Mouse (Mus musculus) limb, embryonic 10.5 days (tissue): Measurements from ENCODE around the gene Map2k5. TPM values are rescaled to one million over a fixed set of nuclear protein-coding genes. Genes with fewer than 3 reads are reported as not detected.
A peak's percentile ranks its signal among the peaks of the same experiment; 100 is the strongest.

Experiments used
- DNase-seq: peaks from one replicate; pipeline ENCODE4 v3.0.0-alpha.2; 2017; ENCODE audit warnings: low spot score
- H3K27ac ChIP-seq: fragments of 300-500 bp; sonication (generic); 2 replicates; pipeline ENCODE4 v1.5.1; 2016; ENCODE audit warnings: mild to moderate bottlenecking
- H3K27me3 ChIP-seq: fragments of 300-500 bp; sonication (generic); 2 replicates; pipeline ENCODE4 v1.6.1; 2016; ENCODE audit warnings: low read depth, mild to moderate bottlenecking; ENCODE audit not compliant: poor library complexity, severe bottlenecking
- H3K36me3 ChIP-seq: fragments of 300-500 bp; sonication (generic); 2 replicates; pipeline ENCODE4 v1.6.1; 2016; ENCODE audit warnings: mild to moderate bottlenecking, moderate library complexity
- H3K4me1 ChIP-seq: fragments of 300-500 bp; sonication (generic); 2 replicates; pipeline ENCODE4 v1.6.1; 2016
- H3K4me3 ChIP-seq: fragments of 300-500 bp; sonication (generic); 2 replicates; pipeline ENCODE4 v1.5.1; 2016; ENCODE audit warnings: mild to moderate bottlenecking, moderate library complexity
- H3K9me3 ChIP-seq: fragments of 300-500 bp; sonication (generic); replicated peaks from 2 replicates; pipeline ENCODE4 v1.6.1; 2016; ENCODE audit warnings: mild to moderate bottlenecking
- WGBS: fragments of 180-500 bp; shearing (Covaris S2); methylation state at CpG from one replicate; pipeline ENCODE4 v1.1.7; 2016; 5-methylcytosine and 5-hydroxymethylcytosine counted together
- polyA plus RNA-seq: library from polyadenylated mRNA; unstranded; fragments of >200 nt; fragmentation: Nextera tagmentation; extraction: Ambion mirVana; gene quantifications from 2 replicates; pipeline ENCODE4 v1.2.1, GENCODE M21; 2016

Gene Map2k5
- polyA plus RNA-seq, 1 experiment from 2014 or later, result 37.4 TPM

DNA sequence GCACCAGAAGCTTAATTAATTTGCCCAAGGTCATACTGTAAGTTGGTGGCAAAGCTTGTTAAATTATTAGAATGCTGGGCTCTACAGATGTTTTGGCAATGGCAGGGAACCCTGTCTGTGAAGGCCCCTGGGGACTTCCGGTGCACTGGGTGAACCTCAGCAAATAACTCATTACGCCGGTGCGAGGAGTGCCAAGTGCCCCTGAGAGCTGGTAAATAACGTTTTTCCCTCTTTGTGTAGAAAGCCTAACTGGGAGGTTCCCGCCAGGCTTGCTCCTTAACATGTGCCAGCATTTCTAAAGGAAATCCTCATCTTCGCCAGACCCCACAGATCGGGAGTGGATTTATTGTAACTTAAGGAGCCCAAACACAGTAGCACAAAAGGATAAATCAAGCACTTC is 136.5 kb downstream of the Map2k5 start:
- Histone ChIP-seq H3K4me1 (peaks cover 43% of the 10 kb centered on the region), H3K27ac (peak overlapping the region; percentile 61; the same call in 1 of the 2 replicates), H3K27me3 (no peaks in the 10 kb centered on the region), H3K9me3 (no peaks in the 10 kb centered on the region), H3K36me3 (peaks cover 20% of the 10 kb centered on the region), H3K4me3 (no peak overlapping the region)
- DNase-seq, result peak; percentile 57
- WGBS, result 24% methylated on average over 8 of the region's 8 CpGs

DNA sequence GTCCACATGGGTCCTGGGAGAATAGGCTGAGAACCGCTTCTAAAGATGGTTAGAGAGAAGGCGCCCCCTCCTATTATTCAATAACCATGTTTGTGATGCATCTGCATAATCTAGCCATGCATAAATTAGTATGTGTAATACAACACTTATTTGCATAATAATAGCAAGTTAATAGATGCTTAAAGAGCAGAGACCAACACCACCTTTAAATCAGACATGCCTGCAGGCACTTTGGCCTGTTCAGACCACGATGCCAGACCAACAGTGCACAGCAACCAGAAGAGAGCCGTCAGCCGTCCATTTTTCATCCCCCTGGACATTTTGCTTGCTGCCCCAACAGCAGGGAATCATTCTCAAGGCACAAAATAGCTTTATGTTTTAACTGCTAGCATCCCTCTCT is 143.3 kb downstream of the Map2k5 start:
- no peak for DNase-seq
- H3K4me3 ChIP-seq, result no peak overlapping the region
- H3K27ac ChIP-seq, result no peak overlapping the region
- peaks cover 25% of the 10 kb centered on the region for H3K4me1 ChIP-seq
- H3K27me3 ChIP-seq, result no peaks in the 10 kb centered on the region
- 77% methylated on average over 5 of the region's 5 CpGs for WGBS
- peaks cover 10% of the 10 kb centered on the region; the same call in 1 of the 2 replicates for H3K36me3 ChIP-seq
- no peaks in the 10 kb centered on the region for H3K9me3 ChIP-seq

DNA sequence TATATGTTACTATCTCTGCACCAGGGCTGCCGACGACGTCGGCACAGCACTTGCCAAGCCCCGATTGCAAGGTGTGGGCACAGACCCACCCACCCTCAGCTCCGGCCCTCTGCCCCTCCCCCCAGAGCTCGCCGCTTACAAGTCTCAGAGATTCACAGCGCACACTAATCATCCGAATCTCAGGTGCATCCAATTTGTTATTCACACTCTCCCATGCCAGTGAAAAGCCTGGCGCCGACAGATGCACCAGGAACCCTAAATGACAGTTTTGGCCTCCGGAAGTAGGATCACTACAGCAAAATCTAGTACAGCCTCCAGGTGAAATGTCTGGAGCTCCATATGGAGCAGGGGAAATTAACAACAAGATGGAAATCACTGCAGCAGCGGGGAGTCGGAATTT is 147.4 kb downstream of the Map2k5 start:
- Histone ChIP-seq H3K36me3 (peaks cover 10% of the 10 kb centered on the region; the same call in 1 of the 2 replicates), H3K27ac (no peak overlapping the region), H3K4me3 (no peak overlapping the region), H3K27me3 (no peaks in the 10 kb centered on the region), H3K9me3 (no peaks in the 10 kb centered on the region), H3K4me1 (peaks cover 16% of the 10 kb centered on the region)
- 56% methylated on average over 15 of the region's 15 CpGs for WGBS
- no peak for DNase-seq

DNA sequence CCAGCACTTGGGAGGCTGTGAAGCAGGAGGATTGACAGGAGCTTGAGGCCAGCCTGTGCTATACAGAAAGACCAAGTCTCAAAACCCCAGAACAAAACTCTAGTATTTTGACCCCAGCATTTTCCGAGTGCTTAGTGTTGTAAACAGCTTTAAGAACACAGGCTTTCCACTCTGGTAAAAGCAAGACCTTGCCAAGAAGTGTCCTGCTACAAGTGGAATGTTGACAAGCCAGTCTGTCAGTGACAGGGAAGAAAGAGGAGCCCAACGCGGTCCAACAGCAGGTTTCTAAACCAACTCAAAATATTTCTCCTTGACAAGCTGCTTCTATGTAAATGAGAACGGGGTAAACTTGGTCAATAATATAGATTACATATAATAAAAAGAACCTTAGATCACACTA is 148.6 kb downstream of the Map2k5 start:
- H3K36me3 ChIP-seq, result peaks cover 10% of the 10 kb centered on the region; the same call in 1 of the 2 replicates
- no peaks in the 10 kb centered on the region for H3K9me3 ChIP-seq
- no peak for DNase-seq
- H3K27ac ChIP-seq, result no peak overlapping the region
- 78% methylated on average over 4 of the region's 4 CpGs for WGBS
- no peak overlapping the region for H3K4me3 ChIP-seq
- H3K27me3 ChIP-seq, result no peaks in the 10 kb centered on the region
- peaks cover 16% of the 10 kb centered on the region for H3K4me1 ChIP-seq

DNA sequence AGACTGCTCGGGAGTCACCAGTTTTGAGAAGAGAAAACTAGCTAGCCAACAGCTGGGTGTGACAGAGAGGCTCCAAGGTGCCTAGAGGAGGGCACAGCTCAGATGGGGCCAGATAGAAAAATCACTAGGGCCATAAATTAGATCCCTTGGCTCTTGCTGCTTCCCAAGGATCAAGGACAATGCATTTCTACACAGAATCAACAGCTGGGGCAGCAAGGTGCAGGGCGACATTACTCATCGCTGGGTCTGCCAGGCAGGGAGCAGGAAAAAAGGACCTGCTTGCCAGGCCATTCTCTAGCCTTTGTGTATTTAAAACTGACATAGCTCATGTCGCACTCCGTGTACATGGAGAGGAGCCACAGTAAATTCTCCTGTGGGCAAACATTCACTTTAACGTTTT is 155.5 kb downstream of the Map2k5 start:
- H3K9me3 ChIP-seq, result no peaks in the 10 kb centered on the region
- no peak overlapping the region for H3K4me3 ChIP-seq
- DNase-seq, result no peak
- H3K36me3 ChIP-seq, result 0 out of 2 replicates have a peak, but pooled peaks cover 6% of the 10 kb centered on the region
- no peak overlapping the region for H3K27ac ChIP-seq
- H3K27me3 ChIP-seq, result no peaks in the 10 kb centered on the region
- 80% methylated on average over 6 of the region's 6 CpGs for WGBS
- peaks cover 18% of the 10 kb centered on the region for H3K4me1 ChIP-seq

DNA sequence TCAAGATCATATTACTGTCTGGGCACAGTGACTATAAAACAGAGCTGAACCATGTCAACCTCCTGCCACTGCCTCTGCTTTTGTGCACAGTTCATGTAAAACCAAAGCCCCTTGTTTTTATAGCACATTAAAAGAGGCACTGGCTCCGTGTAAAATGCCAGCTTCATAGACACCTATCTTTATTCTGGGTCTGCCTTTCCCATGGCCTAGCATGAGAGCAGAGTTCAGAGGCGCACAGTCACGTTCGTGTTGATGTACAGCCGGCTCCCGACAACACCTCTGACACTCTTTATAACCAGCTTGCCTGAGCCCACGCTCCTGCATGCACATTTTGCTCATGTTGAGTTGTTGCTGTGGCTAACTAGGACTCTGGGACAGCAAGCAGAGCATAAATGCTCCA is 157.9 kb downstream of the Map2k5 start:
- H3K4me1 ChIP-seq, result peaks cover 16% of the 10 kb centered on the region
- no peaks in the 10 kb centered on the region for H3K27me3 ChIP-seq
- 68% methylated on average over 7 of the region's 7 CpGs for WGBS
- 0 out of 2 replicates have a peak, but pooled peaks cover 6% of the 10 kb centered on the region for H3K36me3 ChIP-seq
- DNase-seq, result no peak
- H3K27ac ChIP-seq, result no peak overlapping the region
- H3K4me3 ChIP-seq, result no peak overlapping the region
- H3K9me3 ChIP-seq, result no peaks in the 10 kb centered on the region

DNA sequence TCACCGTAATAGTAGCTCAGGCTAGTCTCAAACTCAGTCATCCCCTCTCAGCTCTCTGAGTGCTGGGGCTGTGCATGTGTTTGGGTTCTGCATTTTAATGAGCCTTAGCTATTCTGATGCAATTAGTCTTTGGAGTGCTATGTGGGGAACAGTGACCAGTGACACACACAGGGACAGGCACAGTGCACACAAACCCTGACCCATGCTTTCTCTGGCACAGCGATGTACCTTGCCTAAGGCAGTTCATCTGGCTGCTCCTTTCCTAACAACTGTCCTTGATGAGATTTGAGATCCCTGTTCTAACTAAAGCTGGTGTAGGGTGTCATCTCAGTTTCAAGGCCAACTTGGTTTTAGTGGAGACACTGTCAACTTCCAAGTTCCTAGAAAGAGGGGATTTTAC is 162.7 kb downstream of the Map2k5 start:
- 91% methylated on average over 2 of the region's 2 CpGs for WGBS

DNA sequence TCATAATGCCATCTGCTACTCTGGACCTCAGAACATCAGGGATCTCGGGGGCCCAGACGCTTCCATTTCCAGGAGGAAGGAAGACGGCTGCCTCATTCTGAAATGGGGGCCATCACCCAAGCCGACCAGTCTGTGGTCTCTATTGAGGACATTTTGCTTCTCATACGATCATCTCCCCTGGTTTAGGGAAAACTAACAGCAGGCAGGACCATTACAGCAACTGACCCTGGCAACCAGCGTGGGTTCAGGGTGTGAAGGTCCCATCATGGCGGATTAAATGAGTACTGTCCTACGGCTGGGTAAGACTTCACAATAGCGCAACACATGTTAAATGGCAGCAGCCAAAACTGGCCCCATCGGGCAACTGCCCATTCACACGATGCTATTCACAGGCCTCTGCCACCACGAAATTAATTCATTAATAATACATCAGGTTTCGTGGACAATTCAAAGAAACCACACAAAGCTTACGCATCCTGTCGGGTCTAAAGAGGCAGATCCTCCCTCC is 170.9 kb downstream of the Map2k5 start:
- Histone ChIP-seq H3K4me3 (no peak overlapping the region), H3K4me1 (no peaks in the 10 kb centered on the region; the same call in 1 of the 2 replicates), H3K9me3 (no peaks in the 10 kb centered on the region), H3K36me3 (peaks cover 37% of the 10 kb centered on the region), H3K27ac (no peak overlapping the region), H3K27me3 (no peaks in the 10 kb centered on the region)
- no peak for DNase-seq
- 93% methylated on average over 15 of the region's 15 CpGs for WGBS

More for the DNA sequence above, 162.7 kb downstream of the Map2k5 start:
- no peak for DNase-seq
- H3K36me3 ChIP-seq, result peaks cover 2% of the 10 kb centered on the region; the same call in 1 of the 2 replicates
- H3K4me3 ChIP-seq, result no peak overlapping the region
- peaks cover 16% of the 10 kb centered on the region for H3K4me1 ChIP-seq
- no peaks in the 10 kb centered on the region for H3K27me3 ChIP-seq
- no peaks in the 10 kb centered on the region for H3K9me3 ChIP-seq
- H3K27ac ChIP-seq, result no peak overlapping the region

DNA sequence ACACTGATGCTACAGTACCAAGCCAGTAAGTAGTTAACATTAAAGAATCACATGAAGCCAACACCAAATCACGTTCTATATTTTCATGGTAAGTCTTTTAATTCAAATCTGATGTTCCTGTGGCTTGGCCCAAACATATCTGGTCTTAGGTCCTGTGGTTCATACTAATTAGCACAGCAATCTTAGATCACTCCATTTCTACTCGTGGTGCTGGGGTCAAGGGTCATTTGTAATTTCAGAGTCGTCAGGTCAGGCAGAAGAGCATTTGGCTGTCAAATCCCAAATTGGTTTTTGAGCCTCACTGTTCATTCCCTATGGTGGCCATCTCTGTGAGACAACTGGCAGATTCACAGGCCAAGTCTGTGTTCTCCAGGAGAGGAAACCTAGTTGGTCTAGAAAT is 174.2 kb downstream of the Map2k5 start:
- no peak overlapping the region for H3K4me3 ChIP-seq
- no peak overlapping the region for H3K27ac ChIP-seq
- no peaks in the 10 kb centered on the region for H3K9me3 ChIP-seq
- H3K36me3 ChIP-seq, result peaks cover 43% of the 10 kb centered on the region
- no peak for DNase-seq
- peaks cover 6% of the 10 kb centered on the region; the same call in 1 of the 2 replicates for H3K4me1 ChIP-seq
- no peaks in the 10 kb centered on the region for H3K27me3 ChIP-seq
- 68% methylated on average over 3 of the region's 3 CpGs for WGBS

DNA sequence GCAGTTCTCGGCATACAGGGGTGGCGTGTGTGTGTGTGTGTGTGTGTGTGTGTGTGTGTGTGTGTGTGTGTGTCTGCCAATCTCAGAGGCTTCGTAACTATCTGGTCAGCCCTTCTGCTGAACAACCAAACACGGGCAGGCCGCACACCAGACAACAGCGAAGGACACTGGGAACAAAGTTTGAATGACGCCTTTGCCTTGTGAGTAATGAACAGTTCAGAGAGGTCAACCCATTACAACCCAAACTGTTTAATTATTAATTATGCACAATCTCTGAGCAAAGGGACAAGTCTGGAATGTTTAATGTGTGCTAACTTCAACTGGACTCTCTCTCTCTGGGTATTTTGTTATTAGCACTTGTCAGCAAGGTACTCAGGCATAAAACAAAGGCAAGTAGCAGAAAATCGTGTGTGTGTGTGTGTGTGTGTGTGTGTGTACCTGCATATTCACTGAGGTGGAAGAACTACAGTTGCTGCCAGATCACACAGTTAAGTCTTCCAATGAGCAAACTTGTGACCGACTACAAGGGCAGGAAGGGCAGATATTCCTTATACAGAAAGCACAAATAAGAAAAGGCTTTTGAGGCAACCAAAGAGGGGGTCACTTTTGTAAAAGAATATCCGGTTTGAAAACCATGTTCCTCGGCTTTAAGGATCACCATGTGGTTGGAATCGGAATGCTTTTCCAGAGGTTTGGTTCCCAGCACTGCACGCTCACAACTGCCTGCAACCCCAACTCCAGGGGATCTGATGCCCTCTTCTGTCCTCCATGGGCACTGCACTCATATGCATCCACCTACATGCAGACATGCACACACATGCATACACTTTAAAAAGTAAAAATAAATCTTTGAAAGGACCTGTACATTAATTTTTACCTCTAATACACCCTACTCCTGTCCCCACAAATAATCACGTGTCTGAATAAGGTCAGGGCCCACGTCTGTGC is 176.1 kb downstream of the Map2k5 start:
- Histone ChIP-seq H3K36me3 (peaks cover 43% of the 10 kb centered on the region), H3K9me3 (no peaks in the 10 kb centered on the region), H3K27me3 (no peaks in the 10 kb centered on the region), H3K4me3 (no peak overlapping the region), H3K27ac (no peak overlapping the region), H3K4me1 (peaks cover 24% of the 10 kb centered on the region)
- 95% methylated on average over 15 of the region's 15 CpGs for WGBS
- no peak for DNase-seq

DNA sequence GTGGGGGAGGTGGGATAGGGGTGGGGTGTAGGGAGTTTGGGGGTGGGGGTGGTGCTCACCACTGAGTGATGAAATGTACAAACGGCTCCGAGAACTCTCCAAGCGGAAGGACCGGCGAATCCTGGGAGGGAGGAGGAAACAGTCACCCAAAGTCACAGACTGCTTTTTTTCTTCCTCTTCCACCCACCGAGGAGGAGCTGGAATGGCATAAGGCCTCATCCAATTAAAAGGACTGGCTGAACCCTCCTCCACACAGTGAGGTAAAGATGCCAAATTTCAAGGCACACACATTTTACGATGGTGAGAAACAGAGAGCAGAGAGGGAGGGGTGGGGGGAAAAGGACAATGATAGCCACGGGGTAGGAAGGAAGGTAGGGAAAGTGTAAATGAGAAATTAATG is 180.4 kb downstream of the Map2k5 start:
- WGBS, result 1% methylated on average over 8 of the region's 8 CpGs
- no peaks in the 10 kb centered on the region for H3K9me3 ChIP-seq
- peaks cover 62% of the 10 kb centered on the region for H3K4me1 ChIP-seq
- DNase-seq, result no peak
- no peaks in the 10 kb centered on the region for H3K27me3 ChIP-seq
- peaks cover 12% of the 10 kb centered on the region for H3K36me3 ChIP-seq
- peak overlapping the region; percentile 76 for H3K27ac ChIP-seq
- peak overlapping the region; percentile 11 for H3K4me3 ChIP-seq

DNA sequence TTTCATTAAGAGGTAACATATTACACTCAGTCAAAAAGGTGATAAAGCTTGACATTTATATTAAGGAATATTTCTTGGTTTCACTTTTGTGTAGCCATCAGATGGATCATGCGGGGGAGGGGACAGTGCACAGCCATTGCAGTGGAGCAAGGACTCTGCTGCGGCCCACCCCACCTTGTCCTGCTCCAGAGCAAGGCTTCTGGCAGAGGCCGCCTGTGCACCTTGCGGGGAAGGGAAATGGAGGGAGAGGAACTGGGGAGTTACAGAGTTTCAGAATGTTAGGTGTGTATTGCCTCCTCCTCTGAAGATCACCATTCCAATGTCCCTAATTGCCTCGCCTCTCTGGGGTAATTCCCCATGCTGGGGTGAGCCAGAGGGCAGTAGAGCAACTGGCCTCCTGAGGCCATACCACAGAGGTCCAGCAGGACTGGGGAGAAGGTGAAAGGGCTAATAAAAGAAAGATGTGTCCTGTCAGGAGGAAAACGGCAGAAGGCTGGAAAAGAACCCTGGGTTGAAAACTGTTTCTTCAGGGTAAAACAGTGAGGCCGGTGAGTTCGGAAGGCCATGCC is 181.5 kb downstream of the Map2k5 start:
- no peak for DNase-seq
- Histone ChIP-seq H3K36me3 (peaks cover 4% of the 10 kb centered on the region), H3K4me3 (no peak overlapping the region), H3K9me3 (no peaks in the 10 kb centered on the region), H3K4me1 (peaks cover 62% of the 10 kb centered on the region), H3K27me3 (no peaks in the 10 kb centered on the region), H3K27ac (peak overlapping the region; percentile 76)
- 15% methylated on average over 8 of the region's 8 CpGs for WGBS

DNA sequence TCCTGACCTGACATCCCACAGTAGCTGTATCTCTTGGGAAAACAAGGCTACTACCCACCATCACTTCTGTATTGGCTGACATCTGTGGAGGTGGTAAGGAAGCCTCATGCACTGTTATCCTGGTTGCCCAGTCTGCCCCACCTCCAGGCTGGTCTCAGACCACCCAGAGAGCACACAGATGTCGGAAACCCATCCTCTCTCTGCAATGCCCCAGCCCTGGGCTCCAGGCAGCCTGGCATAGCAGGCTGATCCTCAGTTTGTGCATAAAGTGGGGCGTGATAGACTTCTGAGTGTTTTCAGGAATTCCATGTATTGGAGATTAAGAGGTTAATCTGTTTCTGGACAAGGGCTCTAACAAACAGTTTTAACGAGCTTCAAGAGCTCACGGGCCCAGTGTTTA is 182.2 kb downstream of the Map2k5 start:
- WGBS, result 19% methylated on average over 4 of the region's 4 CpGs
- H3K4me1 ChIP-seq, result peaks cover 62% of the 10 kb centered on the region
- H3K27me3 ChIP-seq, result no peaks in the 10 kb centered on the region

More for the DNA sequence above, 182.2 kb downstream of the Map2k5 start:
- Histone ChIP-seq H3K4me3 (no peak overlapping the region), H3K36me3 (peaks cover 7% of the 10 kb centered on the region; the same call in 1 of the 2 replicates), H3K27ac (peak overlapping the region; percentile 65), H3K9me3 (no peaks in the 10 kb centered on the region)
- DNase-seq, result no peak
